Mouse (Mus musculus) adrenal gland, adult 8-10 months (tissue): ENCODE results near the gene Caap1. TPM values are rescaled to one million over a fixed set of nuclear protein-coding genes. Genes with fewer than 3 reads are reported as not detected.
A peak's percentile ranks its signal among the peaks of the same experiment; 100 is the strongest.

Source experiments
- DNase-seq: peaks from one replicate; pipeline ENCODE4 v3.0.0; 2022
- total RNA-seq, 4 experiments: library from RNA; stranded (reverse); gene quantifications; 2 replicates each; pipeline ENCODE4 v1.2.4; 2022

The Caap1 gene
- 10 to 100 TPM in 3 of 4 experiments, 1 to 10 TPM in 1; 9.5 to 11.5 (median 10.8) TPM for total RNA-seq

GRCm38 (mm10) chr4:94556265-94557054, at the start of gene Caap1, which contains the start of gene Gm10306:
Caap1 (minus strand) TSS chr4:94556796.
Gm10306 (plus strand) TSS chr4:94556546.
- peak; percentile 82 for DNase-seq

GRCm38 (mm10) chr4:94605591-94605990, 49.0 kb upstream of the Caap1 start:
- no peak for DNase-seq

- DNase-seq: no peak
Observed at GRCm38 (mm10) chr4:94604452-94605019, 47.9 kb upstream of the Caap1 start.

- DNase-seq: peak; percentile 86
Observed at GRCm38 (mm10) chr4:94603031-94603629, 46.5 kb upstream of the Caap1 start, which contains the start of gene Plaa. Plaa (minus strand) TSS chr4:94603244.

- no peak for DNase-seq
Observed at GRCm38 (mm10) chr4:94602496-94603030, 46.0 kb upstream of the Caap1 start.

- DNase-seq: no peak
Observed at GRCm38 (mm10) chr4:94601395-94601794, 44.8 kb upstream of the Caap1 start.

- no peak for DNase-seq
Observed at GRCm38 (mm10) chr4:94592709-94593108, 36.1 kb upstream of the Caap1 start.

GRCm38 (mm10) chr4:94591765-94592381, 35.3 kb upstream of the Caap1 start:
- no peak for DNase-seq

GRCm38 (mm10) chr4:94572677-94573076, 16.1 kb upstream of the Caap1 start:
- no peak for DNase-seq

- DNase-seq: no peak
Observed at GRCm38 (mm10) chr4:94564297-94564696, 7.7 kb upstream of the Caap1 start.

GRCm38 (mm10) chr4:94561954-94562648, 5.5 kb upstream of the Caap1 start:
- no peak for DNase-seq

- DNase-seq: no peak
Observed at GRCm38 (mm10) chr4:94560316-94560715, 3.7 kb upstream of the Caap1 start.

GRCm38 (mm10) chr4:94559266-94559665, 2.7 kb upstream of the Caap1 start:
- DNase-seq: no peak

- no peak for DNase-seq
Observed at GRCm38 (mm10) chr4:94557145-94557544, 549 bp upstream of the Caap1 start.

- no peak for DNase-seq
Observed at GRCm38 (mm10) chr4:94554955-94555494, 1.6 kb downstream of the Caap1 start.

GRCm38 (mm10) chr4:94544321-94544720, 12.3 kb downstream of the Caap1 start:
- no peak for DNase-seq

GRCm38 (mm10) chr4:94543041-94543440, 13.6 kb downstream of the Caap1 start:
- DNase-seq: no peak

GRCm38 (mm10) chr4:94533205-94533604, 23.4 kb downstream of the Caap1 start:
- DNase-seq: no peak

- no peak for DNase-seq
Observed at GRCm38 (mm10) chr4:94529448-94529847, 27.1 kb downstream of the Caap1 start.

GRCm38 (mm10) chr4:94523321-94523720, 33.3 kb downstream of the Caap1 start:
- DNase-seq: no peak

- DNase-seq: peak; percentile 17
Observed at GRCm38 (mm10) chr4:94517631-94518030, 39.0 kb downstream of the Caap1 start.

GRCm38 (mm10) chr4:94515366-94515765, 41.2 kb downstream of the Caap1 start:
- DNase-seq: no peak
